Mouse (Mus musculus) left cerebral cortex, postnatal 4 days (tissue): Measurements from ENCODE around the gene Sdk1. TPM values are rescaled to one million over a fixed set of nuclear protein-coding genes. Genes with fewer than 3 reads are reported as not detected.

Experiments used
- DNase-seq: peaks from one replicate; pipeline ENCODE4 v3.0.0-alpha.2; 2022
- intact Hi-C: fragments of 180-260 bp; cut with DNase I; formaldehyde crosslinking; loops from one replicate; pipeline ENCODE4 v1.15.1; 2025
- total RNA-seq, 2 experiments: library from RNA; stranded (reverse); gene quantifications; 2 replicates each; pipeline ENCODE4 v1.2.3; 2021

Gene Sdk1
- total RNA-seq, 2 experiments from 2014 or later: 18.2 to 19.4 TPM

DNA sequence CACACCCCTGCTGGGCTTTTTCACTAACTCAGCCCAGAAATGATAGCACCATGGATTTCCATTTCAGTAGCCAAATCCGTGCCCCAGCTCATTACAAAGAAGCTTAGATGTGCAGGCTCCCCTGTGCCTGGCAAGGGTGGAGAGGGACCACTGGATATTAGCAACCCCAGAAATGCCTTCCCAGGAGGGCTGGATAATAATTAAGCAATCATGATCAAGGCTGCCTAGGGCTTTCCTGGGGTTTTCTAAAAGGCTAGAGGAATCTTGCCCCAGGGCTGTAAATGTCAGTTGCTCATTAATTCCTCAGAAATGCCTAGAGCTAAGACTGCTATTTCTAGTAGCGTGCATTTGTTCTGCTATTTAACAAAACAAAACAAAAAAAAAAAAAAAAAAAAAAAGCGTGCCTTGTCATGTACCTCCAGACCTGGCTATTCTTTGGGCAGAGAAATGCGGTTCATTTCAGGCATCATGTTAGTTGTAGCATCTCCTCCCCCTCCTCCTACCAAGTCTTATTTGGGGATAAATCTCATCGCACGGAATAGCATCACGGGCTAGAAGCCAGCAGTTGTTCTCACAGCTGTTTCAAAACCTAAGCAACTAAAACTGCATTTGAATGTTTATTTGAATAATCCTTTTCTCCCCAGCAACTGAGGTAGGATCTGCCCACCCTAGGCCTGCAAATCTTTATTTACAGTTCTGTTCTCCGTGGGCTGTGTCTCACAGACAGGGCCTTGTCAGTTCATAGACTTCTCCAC lies 617.3 kb downstream of the Sdk1 start:
- DNase-seq: no peak
- intact Hi-C loops: no loop called here

DNA sequence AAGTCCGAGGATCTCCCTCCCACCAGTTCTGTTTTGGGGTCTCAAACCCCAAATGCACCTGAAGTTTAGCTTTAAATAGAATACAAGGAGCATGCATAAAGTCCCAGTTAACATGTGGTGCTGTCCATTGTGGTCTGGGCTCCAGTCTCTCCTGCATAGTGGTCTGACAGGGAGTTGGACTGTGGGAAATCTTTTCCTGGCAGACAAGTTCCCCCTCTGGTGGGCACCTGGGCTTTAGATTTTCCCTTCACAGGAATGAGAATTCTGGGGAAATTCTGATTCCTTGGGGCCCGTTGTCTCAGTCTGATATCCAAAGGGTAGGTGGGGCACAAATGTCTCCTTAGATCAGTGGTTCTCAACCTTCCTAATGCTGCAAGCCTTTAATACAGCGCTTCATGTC lies 624.8 kb downstream of the Sdk1 start:
- intact Hi-C loops: no loop called here
- DNase-seq: no peak

DNA sequence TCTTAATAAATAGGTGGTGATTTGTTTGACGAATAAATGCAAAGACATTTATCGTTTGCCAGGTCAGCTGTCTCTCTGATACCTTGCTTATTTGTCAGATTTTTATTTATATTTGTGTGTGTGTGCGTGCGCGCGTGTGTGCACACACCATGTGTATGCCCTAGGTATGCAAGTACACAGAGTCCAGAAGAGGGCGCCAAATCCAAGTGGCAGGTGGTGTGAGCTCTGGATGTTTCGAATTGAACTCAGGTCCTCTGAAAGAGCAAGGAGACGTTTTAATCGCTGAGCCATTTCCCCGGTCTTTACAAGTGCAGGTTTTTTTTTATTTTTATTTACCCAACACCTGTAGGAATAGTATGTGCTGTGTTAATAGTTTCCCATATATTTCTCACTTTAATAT lies 632.5 kb downstream of the Sdk1 start:
- intact Hi-C loops: no loop called here
- DNase-seq: no peak

DNA sequence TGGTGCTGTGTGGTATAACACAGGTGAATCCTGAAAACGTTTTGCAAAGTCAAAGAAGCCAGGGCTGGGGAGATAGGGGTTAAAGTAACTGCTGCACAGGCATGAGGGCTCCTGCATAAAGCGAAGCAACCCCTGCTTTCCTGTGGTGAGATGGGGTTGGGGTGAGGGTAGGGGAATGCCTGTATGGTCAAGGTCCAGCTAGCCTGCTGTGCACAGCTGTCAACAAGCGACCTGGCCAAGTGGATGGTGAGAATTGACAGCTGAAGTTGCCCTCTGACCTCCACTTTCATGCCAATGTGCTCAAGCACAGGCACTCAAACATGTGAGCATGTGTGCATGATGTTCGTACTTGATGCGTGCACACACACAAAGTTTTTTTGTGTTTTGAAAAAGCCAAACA lies 639.4 kb downstream of the Sdk1 start:
- intact Hi-C loops: no loop called here
- DNase-seq: no peak

DNA sequence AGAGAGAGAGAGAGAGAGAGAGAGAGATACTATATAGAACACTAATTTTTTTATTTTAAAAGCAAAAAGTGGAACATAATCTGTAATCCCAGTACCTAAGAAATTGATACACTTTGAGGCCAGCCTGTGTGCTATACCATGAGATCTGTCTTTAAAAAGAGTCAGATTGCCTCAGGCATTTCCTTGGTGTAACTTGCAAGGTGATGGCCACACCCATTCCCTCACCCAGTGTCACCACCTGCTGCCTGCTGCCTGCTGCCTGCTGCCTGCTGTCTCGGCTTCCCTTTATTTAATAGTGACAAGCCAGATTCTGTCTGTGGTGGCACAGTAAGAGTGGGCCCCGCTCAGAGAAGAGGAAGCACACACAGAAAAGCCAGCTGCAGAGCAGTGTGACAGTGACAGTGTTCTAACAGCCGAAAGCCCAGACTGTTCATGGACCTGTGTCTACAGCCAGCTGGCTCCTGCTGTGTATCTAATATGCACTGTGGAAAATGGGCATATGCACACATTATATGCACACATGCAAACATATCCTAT lies 642.9 kb downstream of the Sdk1 start:
- intact Hi-C loops: no loop called here
- DNase-seq: no peak

DNA sequence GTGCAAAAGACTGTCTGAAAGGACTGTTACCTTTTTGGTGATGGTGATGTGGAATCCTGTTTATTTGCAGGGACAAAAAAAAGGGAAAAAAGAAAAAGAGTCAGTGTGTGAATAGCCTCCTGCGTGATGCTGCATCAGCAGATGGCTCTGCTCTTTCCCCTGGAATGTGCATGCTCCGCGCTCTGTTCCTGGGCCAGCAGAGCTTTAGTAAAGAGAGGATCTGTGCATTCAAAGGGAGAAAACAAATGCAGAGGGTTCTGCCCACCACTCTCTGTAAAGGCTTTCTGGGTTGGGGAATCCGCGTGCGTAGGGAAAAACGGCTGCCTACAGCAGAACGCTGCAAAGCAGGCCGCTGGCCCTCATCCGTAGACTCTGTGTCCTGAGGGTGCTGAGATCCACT lies 644.7 kb downstream of the Sdk1 start:
- DNase-seq: no peak
- intact Hi-C loops: no loop called here

DNA sequence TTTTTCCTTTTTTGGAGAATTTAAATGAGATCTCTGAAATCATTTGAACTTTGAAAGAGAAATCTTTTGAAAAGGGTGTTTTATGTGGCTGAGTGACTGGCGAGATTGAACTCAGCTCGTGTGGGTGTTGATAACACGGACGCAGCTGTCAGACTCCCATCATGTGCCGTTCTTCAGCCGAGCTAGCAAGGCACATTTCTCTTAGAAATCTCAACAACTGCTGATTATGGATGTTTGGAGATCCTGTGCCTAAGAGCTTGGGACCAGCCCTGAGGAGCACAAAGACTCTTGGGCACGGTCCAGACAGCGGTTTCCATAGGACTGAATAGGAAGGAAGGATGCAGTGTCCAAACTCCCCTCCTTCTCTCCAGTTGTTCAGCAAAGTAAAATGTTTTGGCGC lies 648.5 kb downstream of the Sdk1 start:
- no peak for DNase-seq
- intact Hi-C loops: no loop called here

DNA sequence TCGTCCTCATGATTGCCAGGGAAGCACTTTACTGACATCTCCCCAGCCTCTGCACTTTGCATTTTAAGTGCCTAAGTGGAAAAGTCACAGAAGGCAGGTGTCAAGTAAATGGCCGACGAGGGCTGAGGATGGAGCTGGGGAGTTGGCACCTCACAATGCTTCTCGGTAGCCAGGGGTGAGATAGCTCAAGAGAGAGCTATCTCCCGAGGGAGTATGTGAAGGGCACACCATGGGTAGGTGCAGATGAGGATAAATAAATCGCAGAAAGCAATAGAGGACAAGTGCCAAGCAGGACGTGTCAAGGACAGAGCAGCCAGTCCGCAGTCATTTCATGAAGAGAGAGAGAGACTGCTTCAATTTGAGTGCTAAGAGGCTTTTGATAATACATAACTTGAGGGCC lies 655.1 kb downstream of the Sdk1 start:
- intact Hi-C loops: no loop called here
- no peak for DNase-seq

DNA sequence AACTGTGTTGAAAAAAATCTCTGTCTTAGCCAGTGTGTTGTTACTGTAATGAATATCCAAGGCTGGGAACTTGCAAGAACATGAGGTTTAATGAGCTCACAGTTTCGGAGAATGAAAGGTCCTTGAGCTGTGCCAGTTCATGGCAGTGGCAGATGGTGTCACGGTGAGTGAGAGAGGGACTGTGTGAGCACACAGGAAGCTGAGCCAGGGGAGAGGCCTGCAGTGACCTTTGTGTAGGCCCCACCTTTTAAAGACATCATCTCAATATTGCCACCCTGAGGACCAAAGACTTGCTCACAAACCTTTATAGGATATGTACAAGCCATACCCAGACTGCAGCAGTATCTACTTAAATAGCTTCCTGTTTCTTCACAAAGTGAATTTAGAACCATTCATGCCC lies 656.2 kb downstream of the Sdk1 start:
- no peak for DNase-seq

DNA sequence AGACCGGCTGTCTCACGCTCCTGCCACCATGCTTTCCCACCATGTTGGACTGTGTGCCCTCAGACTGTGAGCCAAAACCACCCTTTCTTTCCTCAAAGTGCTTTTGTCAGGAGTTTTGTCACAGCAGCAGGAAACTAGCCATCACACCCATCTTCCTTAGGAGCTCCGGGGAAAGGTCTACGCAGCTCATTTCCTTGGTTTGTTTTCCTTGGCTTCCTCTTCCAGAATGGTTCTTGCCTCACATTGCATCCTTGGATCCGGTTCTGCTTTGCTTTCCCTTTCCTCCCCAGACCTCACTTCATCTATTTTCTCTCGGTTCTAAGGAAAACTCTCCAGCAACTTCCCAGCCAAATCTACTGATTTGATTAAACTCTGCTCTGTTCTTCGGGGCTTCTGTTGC lies 658.5 kb downstream of the Sdk1 start:
- no peak for DNase-seq
- intact Hi-C loops: no loop called here

More for the DNA sequence above, 656.2 kb downstream of the Sdk1 start:
- intact Hi-C loops: no loop called here

DNA sequence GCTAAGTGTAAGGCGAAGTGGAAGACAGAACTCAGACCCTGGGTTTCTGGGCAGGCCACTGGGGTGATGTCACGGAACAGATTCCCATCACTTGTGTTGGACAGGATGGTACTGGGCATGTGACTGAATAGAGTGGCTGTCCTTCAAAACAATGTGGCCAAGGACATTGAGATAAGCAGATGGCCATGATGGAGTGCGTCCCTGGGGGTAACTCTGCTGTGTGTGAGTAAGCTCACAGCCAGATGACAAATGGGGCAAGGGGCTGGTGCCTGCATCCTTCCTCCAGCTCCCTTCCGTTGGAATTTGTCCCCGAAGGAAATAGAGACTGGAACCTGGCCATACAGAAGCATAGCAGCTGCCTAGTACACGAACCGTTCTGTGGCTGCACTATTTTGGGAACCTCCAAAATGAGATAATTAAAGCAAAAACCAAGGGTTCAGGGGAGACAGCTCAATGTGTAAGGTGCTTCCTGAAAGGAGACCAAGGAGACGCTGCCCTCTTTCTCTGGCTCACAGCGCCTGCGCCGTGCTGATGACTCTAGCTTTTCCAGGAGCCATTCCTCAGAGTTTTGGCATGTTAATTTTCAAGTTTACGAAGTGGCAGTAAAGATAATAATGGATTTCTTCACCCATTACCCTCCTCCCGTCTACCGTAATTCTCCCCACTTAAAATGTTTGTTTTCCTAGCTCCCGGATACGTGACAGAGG lies 661.4 kb downstream of the Sdk1 start:
- intact Hi-C loops: no loop called here
- DNase-seq: peak; percentile 29

DNA sequence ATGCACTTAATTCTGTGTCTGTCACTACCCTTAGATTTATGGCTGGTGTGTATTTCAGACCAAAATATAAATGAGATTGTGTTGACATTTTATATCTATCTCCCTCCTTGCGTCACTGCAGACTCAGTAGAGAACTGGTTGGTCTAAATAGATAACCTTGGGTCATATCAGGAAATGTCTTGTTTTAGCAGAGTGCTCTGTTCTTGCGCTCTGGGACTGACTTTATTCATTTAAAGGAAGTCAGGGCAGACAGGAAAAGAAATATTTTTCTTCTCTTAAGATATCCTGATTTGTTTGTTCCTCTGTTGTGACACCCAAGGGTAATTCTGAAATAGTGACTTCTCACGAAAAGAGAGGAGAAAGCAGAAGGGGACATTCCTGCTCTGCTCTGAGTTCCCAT lies 669.2 kb downstream of the Sdk1 start:
- intact Hi-C loops: no loop called here
- DNase-seq: no peak

DNA sequence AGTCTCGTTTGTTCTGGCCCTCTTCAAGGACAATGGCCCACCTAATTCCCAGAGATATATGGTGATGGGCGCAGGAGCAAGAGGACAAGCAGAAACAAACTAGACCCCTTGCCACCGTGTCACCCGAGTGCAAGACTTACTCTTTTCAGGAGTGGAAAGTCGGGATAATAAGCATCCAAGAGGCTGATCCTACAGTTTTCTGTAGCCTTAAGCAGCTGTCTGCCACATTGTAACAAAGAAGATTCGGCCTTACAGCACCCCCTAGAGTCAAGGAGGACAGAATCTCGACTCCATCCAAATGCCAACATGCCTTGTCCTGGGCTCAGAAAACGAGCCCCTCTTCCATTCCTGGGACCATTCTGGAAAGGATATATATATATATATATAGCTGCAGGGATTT lies 669.6 kb downstream of the Sdk1 start:
- intact Hi-C loops: no loop called here
- DNase-seq: no peak

DNA sequence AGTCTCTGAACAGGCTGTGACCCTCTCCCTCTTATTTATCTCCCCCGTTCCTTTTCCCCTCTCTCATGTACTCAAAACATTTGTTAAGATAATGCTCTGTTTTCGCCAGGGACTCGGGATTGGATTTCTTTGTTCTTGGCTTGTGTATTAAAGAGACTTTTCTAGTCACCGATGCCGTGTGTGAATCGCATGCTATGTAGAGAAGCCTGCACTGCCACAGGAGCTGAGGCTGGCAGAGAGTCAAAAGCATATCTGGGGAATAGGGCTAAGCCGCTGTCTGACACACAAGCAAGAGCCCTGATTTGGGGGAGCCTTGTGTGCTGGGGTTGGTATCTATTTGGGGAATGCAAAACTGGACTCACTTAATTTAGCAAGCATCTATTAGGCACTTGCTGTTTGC lies 671.6 kb downstream of the Sdk1 start:
- intact Hi-C loops: no loop called here
- peak; percentile 9 for DNase-seq

DNA sequence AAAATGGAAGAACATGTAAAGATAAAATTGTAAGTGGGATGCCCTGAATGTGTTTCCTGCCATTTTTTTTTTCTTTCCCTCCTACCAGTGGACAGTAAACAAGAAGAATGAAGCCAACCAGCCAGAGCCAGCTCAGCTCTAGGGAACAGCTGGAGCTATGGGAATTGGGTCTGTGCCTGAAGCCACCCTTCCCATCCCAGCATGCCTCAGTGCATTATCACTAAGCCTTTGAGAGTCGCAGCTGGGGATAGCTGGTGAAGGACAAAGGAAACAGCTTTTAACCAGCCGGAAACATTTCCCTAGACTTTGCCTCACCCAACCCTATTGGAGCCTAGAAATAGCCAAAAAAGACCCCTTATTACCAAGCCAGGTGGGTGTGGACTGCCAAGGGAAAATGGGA lies 675.7 kb downstream of the Sdk1 start:
- intact Hi-C loops: no loop called here
- DNase-seq: peak; percentile 21

DNA sequence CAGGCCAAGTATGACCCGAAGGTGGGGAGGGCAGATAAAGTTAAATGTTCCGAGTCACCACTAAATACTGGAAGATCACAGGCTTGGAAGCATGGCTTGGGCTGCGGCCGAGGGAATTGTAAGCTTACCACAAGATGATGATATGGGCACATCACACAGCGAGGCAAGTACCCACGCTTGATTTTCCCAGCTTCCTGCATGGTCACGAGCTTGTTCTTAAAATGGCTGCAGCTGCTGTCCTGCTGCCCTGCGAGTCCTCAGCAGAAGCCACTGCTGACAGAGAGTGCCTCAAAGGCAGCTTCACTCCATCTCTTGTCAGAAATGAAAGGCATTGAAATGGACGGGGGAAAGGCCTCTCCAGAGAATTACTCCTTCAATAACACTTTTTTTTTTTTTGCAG lies 697.7 kb downstream of the Sdk1 start:
- intact Hi-C loops: no loop called here
- DNase-seq: no peak

DNA sequence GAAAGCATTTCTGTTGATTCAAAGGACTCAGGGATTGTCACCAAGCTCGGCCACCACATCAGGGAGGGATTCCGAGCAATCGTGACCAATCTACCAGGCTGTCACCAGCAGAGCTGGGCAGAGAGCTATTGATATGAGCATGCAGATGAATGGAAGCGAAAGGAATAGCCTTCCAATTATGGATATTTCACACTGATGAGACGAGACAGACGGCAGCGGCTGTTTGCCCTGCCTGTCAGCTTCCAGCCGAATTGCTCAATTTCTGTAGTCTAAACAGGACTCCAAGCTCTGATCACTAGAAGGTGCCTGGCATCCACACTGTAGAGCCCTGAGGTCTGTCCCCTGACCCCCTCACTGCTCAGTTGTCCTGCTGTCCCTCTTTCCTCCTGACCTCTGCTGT lies 699.3 kb downstream of the Sdk1 start:
- intact Hi-C loops: no loop called here
- no peak for DNase-seq

DNA sequence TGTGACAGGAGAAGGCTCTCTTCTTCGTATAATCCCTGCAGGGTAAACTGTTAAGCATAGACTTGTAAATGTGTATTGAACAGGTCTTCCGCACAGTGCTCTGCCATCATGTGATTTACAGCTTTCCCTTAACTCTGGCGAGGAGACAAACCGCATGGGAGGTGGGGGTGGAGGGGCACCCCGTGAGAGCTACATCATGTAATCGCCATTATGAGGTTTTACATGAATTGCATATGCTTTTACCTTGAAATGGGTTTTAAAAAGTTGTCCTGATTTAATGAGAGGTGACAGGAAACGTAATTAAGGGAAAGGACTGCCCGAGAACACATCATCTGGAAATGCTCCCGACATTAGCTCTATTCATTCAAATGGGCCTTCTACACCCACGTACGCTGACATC lies 709.5 kb downstream of the Sdk1 start:
- no peak for DNase-seq
- intact Hi-C loops: no loop called here

DNA sequence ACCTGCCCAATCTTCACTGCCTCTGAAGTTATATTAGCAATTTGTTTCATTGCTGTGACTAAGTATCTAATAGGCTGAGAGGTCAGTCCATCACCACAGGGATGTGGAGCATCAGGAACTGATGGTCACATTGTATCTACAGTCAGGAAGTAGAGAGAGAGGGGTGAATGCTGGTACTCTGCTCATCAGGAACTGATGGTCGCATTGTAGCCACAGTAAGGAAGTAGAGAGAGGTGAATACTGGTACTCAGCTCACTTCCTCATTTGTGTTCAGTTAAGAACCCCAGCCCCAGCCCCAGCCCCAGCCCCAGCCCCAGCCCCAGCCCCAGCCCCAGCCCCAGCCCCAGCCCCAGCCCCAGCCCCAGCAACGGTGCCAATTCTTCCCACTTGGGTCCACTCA lies 711.0 kb downstream of the Sdk1 start:
- DNase-seq: no peak
- intact Hi-C loops: no loop called here

DNA sequence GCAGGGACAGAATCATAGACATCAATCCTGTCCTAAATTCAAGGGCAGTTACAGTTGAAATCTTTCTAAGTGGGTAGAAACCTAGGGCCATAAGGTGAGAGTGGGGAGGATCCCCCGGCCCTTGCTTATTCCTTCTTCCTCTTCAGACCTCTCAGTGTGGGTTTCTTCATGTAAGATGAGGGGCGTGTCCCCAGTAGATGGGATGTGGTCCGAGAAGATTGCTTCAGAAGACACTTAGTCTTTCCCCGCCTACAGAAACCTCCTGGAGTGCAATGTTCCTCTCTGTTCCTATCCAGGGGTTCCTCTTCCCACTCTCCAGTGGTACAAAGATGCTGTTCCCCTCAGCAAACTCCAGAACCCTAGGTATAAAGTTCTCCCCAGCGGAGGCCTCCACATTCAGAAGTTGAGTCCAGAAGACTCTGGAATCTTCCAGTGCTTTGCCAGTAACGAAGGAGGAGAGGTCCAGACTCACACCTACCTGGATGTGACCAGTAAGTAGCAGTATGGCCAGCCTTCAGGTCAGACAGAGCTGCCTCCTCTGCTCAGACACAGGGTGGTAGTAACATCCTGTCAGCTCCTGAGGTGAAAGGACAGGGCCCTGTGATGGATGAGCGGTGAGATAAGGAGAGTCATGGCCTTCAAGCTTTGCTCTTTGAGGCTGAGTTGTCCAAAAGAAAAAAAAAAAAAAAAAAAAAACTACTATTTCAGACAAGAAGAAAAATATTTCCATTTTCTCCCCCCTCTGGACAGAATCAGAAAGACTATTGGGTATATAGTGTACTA lies 711.6 kb downstream of the Sdk1 start:
- intact Hi-C loops: no loop called here
- DNase-seq: no peak

DNA sequence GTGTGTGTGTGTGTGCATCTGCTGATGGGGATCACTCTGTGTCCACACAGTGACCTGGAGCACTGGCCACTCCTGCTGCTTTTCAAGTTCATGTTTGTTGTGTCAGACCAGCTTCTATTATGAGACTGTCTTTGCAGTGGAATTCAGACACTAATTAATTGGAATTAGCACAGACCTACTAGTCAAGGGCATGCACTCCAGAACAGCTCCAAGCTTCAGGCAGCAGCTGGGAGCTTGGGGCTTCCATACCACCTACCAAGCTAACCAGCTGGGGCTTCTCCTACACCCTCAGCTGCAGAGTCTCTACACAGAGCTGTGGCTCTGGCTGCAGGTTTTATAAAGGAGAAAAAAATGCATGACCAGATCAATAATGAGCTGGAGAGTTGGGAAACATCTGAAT lies 729.8 kb downstream of the Sdk1 start:
- no peak for DNase-seq
- intact Hi-C loops: no loop called here

DNA sequence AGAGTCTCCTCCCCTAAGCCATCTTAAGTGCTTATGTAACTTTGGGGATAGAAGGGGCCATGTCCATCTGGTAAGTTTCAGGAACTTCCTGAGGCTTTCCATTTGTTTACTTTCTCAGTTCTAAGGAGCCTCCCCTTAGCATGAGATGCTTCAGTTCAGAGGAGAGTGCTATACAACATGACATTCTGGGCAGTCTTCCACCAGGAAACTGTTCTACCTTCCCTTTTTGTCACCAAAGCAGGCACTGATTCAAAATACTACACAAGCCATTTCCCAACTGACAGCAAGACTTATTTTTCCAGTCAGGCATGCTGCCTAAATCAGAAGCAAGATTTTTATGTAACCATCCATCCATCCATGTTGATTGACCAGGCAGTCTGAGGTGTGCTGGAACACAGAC lies 738.2 kb downstream of the Sdk1 start:
- intact Hi-C loops: no loop called here
- no peak for DNase-seq
